Mouse (Mus musculus) T-cell, adult 2 months (primary cell): ENCODE data around the gene Gbp4.
A peak's percentile ranks its signal among the peaks of the same experiment; 100 is the strongest.
"Not testable (repeated sequence)": the region's sequence is repeated elsewhere in the genome, so short reads cannot be mapped to it uniquely, and the experiment has no call there.

Source experiments
- DNase-seq: peaks from one replicate; pipeline ENCODE4 v3.0.0; 2022; ENCODE audit warnings: low spot score

Gbp4 gene

GRCm38 (mm10) chr5:105139409-105140088 is at the start of gene Gbp4, which contains the start of the genes Gbp9 and Gbp8:
Gene Gbp4 (minus strand): TSS chr5:105139586.
Gene Gbp9 (minus strand): TSS chr5:105139539.
Gene Gbp8 (minus strand): TSS chr5:105139540.
- peak; percentile 85 for DNase-seq

GRCm38 (mm10) chr5:105181446-105181845 is 42.1 kb upstream of the Gbp4 start:
- no peak for DNase-seq

DNA sequence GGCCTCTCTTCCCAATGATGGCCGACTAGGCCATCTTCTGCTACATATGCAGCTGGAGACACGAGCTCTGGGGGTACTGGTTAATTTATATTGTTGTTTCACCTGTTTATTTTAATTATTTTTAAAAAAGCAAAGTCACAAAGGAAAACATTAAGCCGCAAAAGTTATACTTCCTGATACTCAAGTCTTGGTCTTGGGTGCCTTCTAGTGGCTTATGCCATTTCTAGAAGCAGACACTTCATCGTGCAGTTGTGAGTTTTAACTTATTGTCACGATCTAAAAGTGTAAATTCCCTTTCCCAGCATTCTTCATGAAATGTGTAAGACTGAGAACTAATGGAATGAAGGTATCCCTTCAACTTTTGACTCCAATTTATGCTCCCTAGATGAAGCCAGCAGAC is 17.2 kb upstream of the Gbp4 start:
- no peak for DNase-seq

DNA sequence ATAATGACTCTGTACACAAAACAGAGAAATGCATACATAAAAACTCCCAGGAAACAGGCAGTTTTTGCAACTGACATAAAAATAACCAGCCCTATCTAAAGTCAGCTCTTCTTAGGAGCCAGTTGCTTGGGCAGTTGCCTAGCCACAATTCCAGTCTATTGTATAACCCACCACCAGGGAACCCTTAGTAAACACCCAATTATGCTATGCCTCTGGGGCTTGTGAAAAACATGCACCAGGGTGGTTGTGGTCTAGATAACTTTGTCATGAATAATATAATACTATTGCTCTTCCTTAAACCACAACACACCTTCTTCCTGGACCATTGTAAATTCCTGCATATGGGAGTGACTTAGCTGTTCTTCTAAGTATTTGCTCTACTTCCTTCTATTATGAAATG is 14.7 kb upstream of the Gbp4 start:
- DNase-seq = no peak

DNA sequence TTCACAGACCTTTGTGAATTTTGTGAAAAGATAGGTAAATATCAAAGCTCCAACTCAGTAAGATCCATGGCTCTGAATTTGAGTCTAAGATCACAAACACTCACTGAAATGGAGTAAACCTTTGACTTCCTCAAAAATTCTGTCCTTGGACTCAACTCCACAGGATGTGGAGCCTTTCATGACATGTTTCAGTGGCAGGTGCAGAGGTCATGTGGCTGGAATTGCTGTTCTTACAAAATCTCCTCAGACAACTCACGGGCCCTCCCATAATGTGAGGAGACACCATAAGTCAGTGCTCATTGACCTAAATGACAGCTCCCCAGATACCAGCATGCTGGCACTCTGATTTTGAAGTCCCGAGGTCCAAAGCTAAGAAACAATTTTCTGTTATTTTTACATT is 8.7 kb upstream of the Gbp4 start:
- DNase-seq = not testable (repeated sequence)

- no peak for DNase-seq
These were observed 7.1 kb upstream of the Gbp4 start for GRCm38 (mm10) chr5:105146447-105146846.

DNA sequence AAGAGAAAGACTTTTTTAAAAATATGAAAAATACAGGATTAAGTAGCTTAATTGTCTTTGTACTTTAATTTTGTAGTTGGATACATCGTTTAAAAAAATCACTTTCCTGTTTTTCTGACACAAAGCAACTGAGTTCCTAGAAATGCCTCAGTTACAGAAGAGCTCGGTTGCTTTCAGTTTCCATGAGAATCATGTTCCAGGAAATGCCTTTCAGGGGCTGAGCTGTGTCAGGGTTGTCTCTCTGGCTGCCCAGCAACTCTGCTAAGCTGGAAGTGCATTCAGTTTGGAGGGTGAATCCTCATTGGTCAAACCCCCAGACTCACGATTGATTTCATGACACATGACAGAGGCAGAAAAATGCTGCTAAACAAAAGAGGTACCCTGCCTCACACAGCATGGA is 6.3 kb upstream of the Gbp4 start:
- peak; percentile 33 for DNase-seq

DNA sequence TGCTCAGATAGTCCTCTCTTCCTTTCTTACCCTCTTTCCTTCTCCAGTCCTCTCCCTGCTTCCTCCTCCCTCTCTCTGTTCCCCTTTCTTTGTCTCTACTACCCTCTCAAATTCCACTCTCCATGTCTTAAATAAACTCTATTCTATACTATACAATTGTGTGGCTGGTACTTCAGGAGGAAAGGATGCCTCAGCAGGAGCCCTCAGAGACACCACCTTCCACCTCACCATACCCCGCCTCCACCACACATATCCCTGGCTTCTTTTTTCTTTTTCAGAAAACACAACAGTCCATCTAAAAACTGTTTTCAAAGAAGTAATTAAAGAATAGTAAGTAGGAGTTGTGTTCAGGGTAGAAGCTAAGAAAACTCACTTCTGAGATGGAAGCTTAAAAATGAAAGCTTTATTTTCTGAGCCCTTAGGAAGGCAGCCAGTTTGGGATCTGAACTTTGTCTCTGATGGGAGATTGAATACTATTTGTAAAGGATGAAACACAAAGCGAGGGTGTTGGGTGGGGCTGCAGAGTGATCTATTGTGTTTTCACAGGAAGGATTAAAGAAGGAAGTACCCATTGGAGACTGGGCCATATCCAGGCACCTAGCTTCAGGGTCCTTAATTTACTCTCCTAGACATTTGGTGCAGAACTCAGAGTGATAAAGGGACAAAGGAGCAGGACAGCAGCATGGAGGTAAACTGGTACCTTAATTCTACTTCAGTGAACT is 864 bp upstream of the Gbp4 start:
- DNase-seq = not testable (repeated sequence)

DNA sequence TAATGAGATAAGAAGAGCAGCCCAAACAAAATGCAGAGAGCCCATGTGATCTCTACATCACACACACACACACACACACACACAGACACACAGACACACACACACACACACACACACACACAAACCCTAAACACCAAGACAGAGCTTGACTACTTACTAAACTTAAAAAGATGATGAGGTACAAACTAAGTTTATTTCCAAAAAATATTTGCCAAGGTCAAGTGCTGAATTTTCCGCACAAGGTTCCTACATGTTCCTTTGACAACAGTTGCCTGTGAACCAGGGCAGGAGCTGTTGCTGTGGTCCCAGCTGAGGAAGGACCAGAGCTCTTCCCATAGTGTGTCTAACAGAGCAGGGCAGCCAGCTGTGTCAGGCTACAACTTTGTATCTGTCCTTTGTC is 480 bp downstream of the Gbp4 start:
- no peak for DNase-seq

GRCm38 (mm10) chr5:105136706-105137304 is 2.6 kb downstream of the Gbp4 start:
- not testable (repeated sequence) for DNase-seq

DNA sequence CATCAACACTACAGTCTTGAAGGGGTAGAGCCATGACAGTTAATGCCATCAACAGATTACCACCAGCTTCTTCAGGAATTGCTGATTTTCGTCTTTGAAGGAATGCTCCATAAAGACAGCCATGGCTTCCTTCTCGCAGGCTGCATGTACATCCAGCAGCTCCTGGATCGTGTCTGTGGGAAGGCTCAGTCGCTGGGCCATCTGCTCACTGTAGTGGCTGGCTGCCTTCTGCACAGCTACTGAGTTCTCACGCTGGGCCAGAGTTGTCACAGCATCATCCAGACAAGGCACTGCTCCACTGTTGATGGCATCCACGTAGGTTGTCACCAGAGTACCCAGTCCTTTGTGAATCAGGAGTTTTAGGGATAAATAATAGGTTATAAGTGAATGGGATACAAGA is 17.7 kb downstream of the Gbp4 start:
- DNase-seq = not testable (repeated sequence)

GRCm38 (mm10) chr5:105115740-105116139 is 23.6 kb downstream of the Gbp4 start:
- no peak for DNase-seq

GRCm38 (mm10) chr5:105114696-105115095 is 24.7 kb downstream of the Gbp4 start:
- DNase-seq = peak; percentile 80

GRCm38 (mm10) chr5:105113656-105114055 is 25.7 kb downstream of the Gbp4 start:
- peak; percentile 33 for DNase-seq

- DNase-seq = peak; percentile 82
These were observed 29.0 kb downstream of the Gbp4 start for GRCm38 (mm10) chr5:105110271-105110852.

DNA sequence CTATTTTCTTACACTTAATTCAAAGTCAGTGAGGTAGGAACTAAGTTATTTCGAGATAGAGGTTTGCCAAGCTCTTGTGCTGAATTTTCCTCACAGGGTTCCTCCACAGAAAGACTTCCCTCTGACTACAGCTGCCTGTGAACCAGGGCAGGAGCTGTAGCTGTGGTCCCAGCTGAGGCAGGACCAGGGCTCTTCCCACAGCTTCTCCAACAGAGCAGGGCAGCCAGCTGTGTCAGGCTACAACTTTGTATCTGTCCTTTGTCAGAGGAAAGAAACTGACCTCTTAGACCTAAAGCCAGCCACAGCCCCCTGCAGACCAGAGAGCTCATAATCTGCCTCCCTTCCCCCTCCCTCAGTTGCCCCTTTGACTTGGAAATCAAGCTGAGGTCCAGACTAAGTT is 29.6 kb downstream of the Gbp4 start:
- not testable (repeated sequence) for DNase-seq

GRCm38 (mm10) chr5:105105689-105106088 is 33.7 kb downstream of the Gbp4 start:
- DNase-seq = not testable (repeated sequence)

- DNase-seq = no peak
These were observed 57.5 kb downstream of the Gbp4 start for GRCm38 (mm10) chr5:105081900-105082299.

GRCm38 (mm10) chr5:105068356-105068755 is 71.0 kb downstream of the Gbp4 start:
- DNase-seq = not testable (repeated sequence)
